Mouse (Mus musculus): ENCODE results near the gene Ccdc183.

Ccdc183 gene

GRCm38 (mm10) chr2:25617578-25617977, at the start of gene Ccdc183:
Gene Ccdc183 (minus strand): TSS chr2:25617678.
- DNase-seq (ENCODE audit: low spot score in 2 of 2) = no peak

DNA sequence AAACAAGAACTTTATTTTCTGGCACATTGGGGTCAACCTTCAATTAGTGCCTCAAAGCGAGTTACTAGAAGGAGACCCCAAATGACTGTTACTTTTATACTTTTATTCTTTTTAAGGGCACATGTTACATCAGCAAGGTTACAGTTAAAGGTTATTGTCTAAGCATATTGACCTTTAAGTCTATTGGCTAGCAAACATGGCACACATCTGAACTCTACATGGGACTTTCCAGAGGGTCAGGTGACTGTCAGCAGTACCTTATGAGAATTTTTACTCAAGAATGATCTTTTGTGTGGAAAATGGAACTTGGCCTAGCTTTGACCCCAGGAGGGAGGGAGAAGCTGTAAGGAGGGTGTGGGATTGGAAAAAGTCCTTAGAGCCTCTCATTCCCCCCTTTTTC, 49.0 kb upstream of the Ccdc183 start:
- DNase-seq (ENCODE audit: low spot score in 2 of 2) = no peak

DNA sequence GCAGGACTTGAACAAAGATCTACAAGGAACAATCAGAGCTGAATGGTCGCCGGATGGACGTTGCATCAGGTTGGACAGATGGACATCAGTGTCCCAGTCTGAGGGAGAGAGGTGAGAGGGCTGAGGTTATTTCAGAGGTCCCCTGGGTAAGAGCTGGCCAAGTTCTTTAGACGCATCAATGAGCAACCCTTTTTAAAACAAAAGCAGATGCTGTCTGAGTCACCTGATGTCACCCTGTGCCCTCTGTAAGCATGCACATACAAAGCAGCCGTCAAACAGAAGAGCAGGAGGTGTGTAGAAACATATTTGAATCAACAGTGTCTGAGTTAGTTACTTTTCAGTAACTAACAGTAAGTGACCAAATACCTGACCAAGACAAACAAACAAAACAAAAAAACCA, 46.6 kb upstream of the Ccdc183 start:
- no peak for DNase-seq (ENCODE audit: low spot score in 2 of 2)

GRCm38 (mm10) chr2:25663511-25663910, 46.0 kb upstream of the Ccdc183 start:
- DNase-seq (ENCODE audit: low spot score in 2 of 2) = peak in 1 of 2 experiments; percentile 43

GRCm38 (mm10) chr2:25661245-25661970, 43.9 kb upstream of the Ccdc183 start:
- no peak for DNase-seq (ENCODE audit: low spot score in 2 of 2)

GRCm38 (mm10) chr2:25660279-25660678, 42.8 kb upstream of the Ccdc183 start:
- DNase-seq (ENCODE audit: low spot score in 2 of 2) = no peak

DNA sequence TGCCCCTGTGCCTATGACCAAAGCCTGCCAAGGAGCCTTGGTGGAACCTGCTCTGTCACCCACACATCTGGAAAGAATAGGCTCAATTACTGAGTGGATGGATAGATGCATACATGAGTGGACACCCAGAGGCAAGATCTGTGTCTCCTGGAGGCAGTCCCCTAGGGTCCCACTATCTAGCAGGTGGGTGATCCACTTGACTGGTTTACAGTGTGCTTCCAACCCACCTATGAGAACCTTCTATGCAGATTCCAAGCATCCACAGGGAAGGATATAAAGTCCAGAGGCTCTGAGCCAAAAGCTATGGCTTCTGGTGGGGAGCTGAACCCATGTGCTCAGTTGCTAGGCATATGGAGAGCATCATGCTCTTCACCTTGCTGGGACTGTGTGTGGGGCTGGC, 40.2 kb upstream of the Ccdc183 start, which contains the start of gene Lcn5:
TSS of gene Lcn5 (plus strand) at position 301 of the 400 bp plus-strand sequence.
- DNase-seq (ENCODE audit: low spot score in 2 of 2) = no peak

- DNase-seq (ENCODE audit: low spot score in 2 of 2) = no peak
Measured at GRCm38 (mm10) chr2:25657246-25657645, 39.8 kb upstream of the Ccdc183 start.

- no peak for DNase-seq (ENCODE audit: low spot score in 2 of 2)
Measured at GRCm38 (mm10) chr2:25656691-25657090, 39.2 kb upstream of the Ccdc183 start.

DNA sequence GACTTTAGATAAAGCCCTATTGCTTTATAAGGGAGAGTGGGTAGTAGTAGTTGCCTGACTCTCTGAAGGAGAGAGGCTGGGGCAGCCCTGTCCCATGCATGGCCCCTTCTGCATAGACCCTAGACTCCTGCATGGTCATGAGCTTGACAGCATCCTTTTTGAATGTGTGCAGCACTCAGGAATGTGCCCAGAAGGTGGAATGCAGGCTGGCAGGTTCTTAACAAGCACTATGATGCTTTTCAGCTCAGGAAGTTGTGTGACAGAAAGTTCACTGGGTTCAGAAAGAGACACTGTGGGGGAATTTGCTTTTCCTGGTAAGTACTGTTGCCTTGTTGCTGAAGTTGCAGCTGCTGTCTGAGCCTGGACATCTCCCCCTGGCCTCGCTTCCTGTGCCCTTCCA, 37.0 kb upstream of the Ccdc183 start:
- no peak for DNase-seq (ENCODE audit: low spot score in 2 of 2)

GRCm38 (mm10) chr2:25652902-25653301, 35.4 kb upstream of the Ccdc183 start, which contains the start of gene Lcn8:
Gene Lcn8 (plus strand): TSS chr2:25653120.
- DNase-seq (ENCODE audit: low spot score in 2 of 2) = no peak

DNA sequence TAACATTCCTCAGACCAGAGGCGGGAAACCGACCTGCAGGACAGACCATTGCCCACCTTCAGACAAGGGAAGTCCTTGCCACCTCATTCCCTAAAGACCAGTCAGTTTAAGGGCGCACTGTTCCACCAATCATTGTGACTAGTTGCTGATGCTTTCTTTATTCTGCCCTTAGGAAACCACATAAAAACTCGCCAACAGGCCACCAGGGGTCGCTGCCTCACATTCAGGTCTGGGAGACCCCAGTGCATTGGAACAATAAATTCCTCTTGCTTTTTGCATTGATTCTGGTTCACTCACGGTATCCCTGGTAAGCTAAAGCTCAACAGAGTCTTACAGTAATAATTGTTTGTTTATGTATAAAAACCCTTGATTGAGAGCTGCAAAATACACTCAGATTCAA, 22.4 kb upstream of the Ccdc183 start:
- DNase-seq (ENCODE audit: low spot score in 2 of 2) = peak in 1 of 2 experiments; percentile 43

DNA sequence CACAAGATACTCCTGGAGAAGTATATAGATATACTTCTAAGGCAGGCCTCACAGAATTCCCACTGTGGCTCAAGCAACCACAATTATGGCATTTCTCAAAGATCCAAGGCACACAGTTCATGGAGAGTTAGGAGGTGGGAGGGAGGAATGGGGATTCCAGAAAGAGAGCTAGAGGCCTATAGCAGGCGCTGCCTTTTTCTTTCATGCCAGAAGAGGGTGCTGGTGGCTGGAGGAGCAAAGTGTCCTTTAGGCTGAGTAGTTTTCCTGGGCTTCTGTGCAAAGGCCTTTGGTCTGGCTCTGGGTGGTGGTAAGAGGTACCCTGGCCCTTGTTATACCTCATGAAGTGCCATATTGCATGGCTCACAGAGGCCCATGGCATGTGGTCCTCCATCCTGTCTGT, 16.6 kb upstream of the Ccdc183 start:
- no peak for DNase-seq (ENCODE audit: low spot score in 2 of 2)

- no peak for DNase-seq (ENCODE audit: low spot score in 2 of 2)
Measured at GRCm38 (mm10) chr2:25633616-25634015, 16.1 kb upstream of the Ccdc183 start.

DNA sequence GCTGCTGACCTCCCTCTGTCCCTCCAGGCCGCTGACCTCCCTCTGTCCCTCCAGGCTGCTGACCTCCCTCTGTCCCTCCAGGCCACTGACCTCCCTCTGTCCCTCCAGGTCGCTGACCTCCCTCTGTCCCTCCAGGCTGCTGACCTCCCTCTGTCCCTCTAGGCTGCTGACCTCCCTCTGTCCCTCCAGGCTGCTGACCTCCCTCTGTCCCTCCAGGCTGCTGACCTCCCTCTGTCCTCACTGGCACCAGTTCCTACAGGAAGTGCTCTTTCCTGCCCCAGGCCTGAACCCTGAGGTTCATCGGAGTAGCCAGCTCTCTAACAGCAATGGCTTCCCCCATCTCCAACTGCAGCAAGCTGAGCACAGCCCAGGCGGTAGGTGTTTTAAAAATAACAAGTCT, 11.3 kb upstream of the Ccdc183 start:
- no peak for DNase-seq (ENCODE audit: low spot score in 2 of 2)

GRCm38 (mm10) chr2:25627811-25628210, 10.3 kb upstream of the Ccdc183 start, which contains the start of gene Fcna:
Gene Fcna (minus strand): TSS chr2:25628030.
- no peak for DNase-seq (ENCODE audit: low spot score in 2 of 2)

DNA sequence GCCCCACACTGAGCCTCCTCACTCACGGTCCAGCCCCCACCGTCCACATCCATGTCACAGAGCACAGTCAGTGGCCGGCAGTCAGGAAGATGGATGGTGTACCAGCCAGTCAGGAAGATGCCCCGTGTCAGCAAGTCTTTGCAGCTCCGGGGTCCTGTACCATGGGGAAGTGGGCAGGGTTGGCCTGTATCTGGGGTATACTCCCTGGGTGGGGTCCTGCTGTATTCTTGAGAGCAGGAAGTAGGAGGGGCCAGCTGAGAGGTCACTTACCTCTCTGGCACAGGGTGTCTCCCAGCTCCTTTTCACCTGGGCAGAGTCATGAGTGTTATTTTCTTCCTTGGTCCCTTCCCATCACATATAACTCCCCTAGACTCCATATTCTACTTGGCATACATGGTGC, 8.5 kb upstream of the Ccdc183 start:
- no peak for DNase-seq (ENCODE audit: low spot score in 2 of 2)

GRCm38 (mm10) chr2:25621229-25622200, 4.0 kb upstream of the Ccdc183 start, which contains the start of gene Tmem141:
Gene Tmem141 (minus strand): TSS chr2:25622005.
- peak; percentile 76 for DNase-seq (ENCODE audit: low spot score in 2 of 2)

- no peak for DNase-seq (ENCODE audit: low spot score in 2 of 2)
Measured at GRCm38 (mm10) chr2:25620852-25621228, 3.4 kb upstream of the Ccdc183 start.

DNA sequence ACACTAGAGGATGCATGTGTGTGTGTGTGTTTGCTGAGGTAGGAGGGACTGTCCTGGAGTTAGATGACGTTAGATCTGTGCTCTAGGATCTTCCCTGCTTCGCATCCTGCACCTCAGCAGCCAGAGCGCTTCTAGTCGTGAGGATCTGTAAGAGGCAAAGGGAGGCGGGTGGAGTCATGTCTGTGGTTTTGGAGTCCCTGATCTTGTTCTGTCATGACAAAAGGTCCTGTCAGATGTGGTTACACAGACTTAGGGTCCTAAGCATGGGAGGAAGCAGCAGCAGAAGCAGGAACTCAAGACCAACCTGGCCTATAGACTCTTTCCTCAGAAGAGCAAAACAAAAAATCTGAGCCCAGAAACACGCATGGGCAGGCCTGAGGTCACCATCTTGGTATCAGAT, 2.9 kb upstream of the Ccdc183 start:
- DNase-seq (ENCODE audit: low spot score in 2 of 2) = no peak

GRCm38 (mm10) chr2:25616398-25616797, 1.1 kb downstream of the Ccdc183 start:
- DNase-seq (ENCODE audit: low spot score in 2 of 2) = no peak

DNA sequence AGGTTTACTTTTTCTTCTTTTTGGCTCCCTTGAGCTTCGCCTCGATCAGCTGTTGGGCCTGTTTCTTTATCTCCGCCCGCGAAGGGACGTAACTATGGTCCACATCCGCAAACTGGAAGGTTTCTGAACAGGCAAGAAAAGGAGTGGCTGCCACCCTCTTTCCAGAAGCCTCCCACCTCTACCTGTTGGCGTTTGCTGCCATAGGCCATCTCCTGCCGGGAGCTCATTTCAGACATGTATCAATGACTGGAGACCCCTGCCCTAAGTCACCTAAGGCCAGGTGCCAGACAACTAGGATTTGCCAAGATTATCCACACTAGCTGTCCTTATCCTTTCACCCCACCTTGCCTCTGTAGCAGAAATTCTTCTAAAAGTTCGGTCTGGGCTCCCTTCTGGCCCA, 8.8 kb downstream of the Ccdc183 start:
- DNase-seq (ENCODE audit: low spot score in 2 of 2) = peak in 1 of 2 experiments; percentile 20
